Mouse (Mus musculus): ENCODE measurements around the gene Tspan5.

- TF ChIP-seq CTCF (IDR thresholded peaks at IDR 0.05; ENCODE audit: extremely low read depth, insufficient read depth, low read length) (no peak), POLR2A (IDR thresholded peaks at IDR 0.05; ENCODE audit: extremely low read depth, insufficient read depth, low read length) (no peak)
These were observed 70.6 kb downstream of the Tspan5 start for GRCm38 (mm10) chr3:138812565-138812964.

Measured in cortical plate, adult 2 months (tissue).